Mouse (Mus musculus) C2C12 (cell line): ENCODE results near the gene Hnrnpa3.

Experiments used
- CTCF ChIP-seq: IDR thresholded peaks from one replicate; pipeline ENCODE4 v1.5.1; 2011; ENCODE audit not compliant: control insufficient read depth, insufficient read depth, insufficient read length
- MAX ChIP-seq: IDR thresholded peaks from one replicate; pipeline ENCODE4 v1.6.1; 2011; ENCODE audit warnings: mild to moderate bottlenecking, control low read depth

- TF ChIP-seq MAX (no peak), CTCF (no peak)
These were observed 24.1 kb downstream of the Hnrnpa3 start for GRCm38 (mm10) chr2:75682978-75683709.
